In the genomic region with DNA sequence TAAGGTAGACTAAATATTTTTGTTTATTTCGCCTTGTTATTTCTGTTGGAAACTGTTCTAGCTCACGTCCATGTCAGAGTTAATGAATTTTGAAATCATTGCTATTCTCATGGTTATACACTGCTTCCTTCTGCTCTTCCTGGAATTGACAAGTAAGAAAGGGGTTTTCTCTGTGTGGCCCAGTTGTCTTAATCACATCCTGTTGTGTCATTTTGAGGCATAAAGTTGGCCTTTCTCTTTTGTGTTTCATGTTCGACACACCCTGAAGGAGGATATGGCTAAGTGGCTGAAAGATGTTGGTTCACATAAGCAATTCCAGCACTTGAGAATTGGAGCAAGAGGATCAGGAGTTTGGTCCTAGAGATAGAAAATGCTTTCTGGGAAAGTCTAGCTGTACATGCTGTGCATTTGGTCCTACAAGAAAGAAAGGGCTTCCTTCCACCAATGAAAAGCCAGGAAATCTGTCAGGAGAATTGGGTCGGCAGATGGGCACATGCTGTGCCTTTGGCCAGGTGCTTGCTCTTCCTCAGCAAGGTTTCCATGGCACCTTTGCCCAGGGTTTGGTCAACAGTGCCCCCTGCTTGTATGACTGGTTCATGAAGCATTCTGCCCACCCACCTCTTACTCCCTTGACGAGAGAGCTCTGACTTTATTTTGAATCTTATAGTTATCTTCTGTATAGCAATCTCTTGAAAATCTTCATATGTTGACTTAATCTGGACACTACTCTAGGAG, we compare ENCODE assay signal across 10 mouse cellular contexts. TPM values are rescaled to one million over a fixed set of nuclear protein-coding genes. Genes with fewer than 3 reads are reported as not detected.
DNase-seq lines count a peak whose midpoint lies in the region; ATAC-seq and TF ChIP-seq lines count a peak whose summit lies in the region.
"Had no signal": no experiment of that assay in that cellular context is flagged by ENCODE, and none has a peak within 500 bp of the region (broad histone marks: within the 10 kb centered on the region; RNA-seq: fewer than 3 reads in every experiment).

No protein-coding gene starts in this region.

- peak; percentile 15 for DNase-seq in adrenal gland, postnatal 25 days
- DNase-seq in adrenal gland, adult 8-10 months, result no peak
- peak; percentile 13 for DNase-seq in liver, adult 2 months (ENCODE audit: extremely low read depth, low read depth, low spot score)
- DNase-seq in cerebellum, postnatal 10 days, result peak; percentile 96
- DNase-seq in lung, postnatal 36 days, result peak; percentile 35
- DNase-seq in gastrocnemius, postnatal 14 days, result no peak
- no peak for DNase-seq in left cerebral cortex, adult 9 months (ENCODE audit: low spot score in 2 of 2)

- TF ChIP-seq POLR2A in liver, adult 2 months (IDR thresholded peaks at IDR 0.05; ENCODE audit: extremely low read depth, insufficient read depth, low read length), result no peak

- no peak overlapping the region for H3K9ac ChIP-seq in liver, adult 2 months (ENCODE audit: low read depth, low read length)
- H3K9ac ChIP-seq in liver, embryonic 12.5 days, result no peak overlapping the region

- H3K36me3 ChIP-seq in liver, adult 2 months (ENCODE audit: control insufficient read depth, insufficient read depth, low read length), result 0 out of 2 replicates have a peak, but pooled peaks cover 3% of the 10 kb centered on the region
- no peaks in the 10 kb centered on the region for H3K36me3 ChIP-seq in liver, embryonic 12.5 days

- H3K4me1 ChIP-seq in liver, adult 2 months (ENCODE audit: control insufficient read depth, insufficient read depth, low read length), result no peaks in the 10 kb centered on the region
- no peaks in the 10 kb centered on the region for H3K4me1 ChIP-seq in liver, embryonic 12.5 days

- no peaks in the 10 kb centered on the region for H3K27me3 ChIP-seq in liver, adult 2 months (ENCODE audit: control insufficient read depth, insufficient read depth, low read length)
- no peaks in the 10 kb centered on the region for H3K27me3 ChIP-seq in liver, embryonic 12.5 days (replicated peaks)

- peak; percentile 47 for TF ChIP-seq CTCF in liver, adult 2 months (IDR thresholded peaks at IDR 0.05; ENCODE audit: low read depth, low read length)

- no peaks in the 10 kb centered on the region for H3K79me2 ChIP-seq in liver, adult 2 months (ENCODE audit: control insufficient read depth, insufficient read depth, low read length)

- no peaks in the 10 kb centered on the region for H3K9me3 ChIP-seq in liver, embryonic 12.5 days (replicated peaks)

- no peak overlapping the region for H3K4me3 ChIP-seq in liver, adult 2 months (ENCODE audit: insufficient read depth, low read depth, low read length)
- no peak overlapping the region for H3K4me3 ChIP-seq in liver, embryonic 12.5 days

- intact Hi-C loops in gastrocnemius, postnatal 14 days (cut with DNase I; ENCODE audit: low total_unique reads), result no loop called here

- no peak overlapping the region for H3K27ac ChIP-seq in liver, adult 2 months (replicated peaks; ENCODE audit: insufficient read depth, low read depth, low read length)
- H3K27ac ChIP-seq in liver, embryonic 12.5 days, result no peak overlapping the region
- H3K27ac ChIP-seq: macrophage had no signal

- no peak overlapping the region for H3K4me2 ChIP-seq in liver, embryonic 12.5 days

- ATAC-seq in liver, embryonic 12.5 days, result no peak
- ATAC-seq: activated CD4-positive, CD25-positive, alpha-beta regulatory T cell, adult 4 months had no signal

- 65% methylated on average over 5 of the region's 5 CpGs for WGBS in liver, adult 2 months
- 48% methylated on average over 5 of the region's 5 CpGs for WGBS in liver, embryonic 12.5 days (ENCODE audit: insufficient replicate concordance)

RNA-seq across cellular contexts. Expression of gene Upp1, which starts 8.6 kb away (rescaled TPM):
- 7.9 and 9.1 TPM in 2 replicates for total RNA-seq in adrenal gland, postnatal 25 days (2021)
- 10 to 100 TPM in 1 of 4 experiments, 1 to 10 TPM in 3; 8.0 to 10.3 (median 9.1) TPM for total RNA-seq in adrenal gland, adult 8-10 months (2022)
- 5.1 and 5.6 TPM in 2 replicates for total RNA-seq in liver, adult 2 months (2014; rRNA removed)
- 2.1 and 3.2 TPM in 2 replicates for polyA plus RNA-seq in liver, adult 2 months (2012; rRNA removed)
- 2.2 and 3.0 TPM in 2 replicates for polyA plus RNA-seq in liver, embryonic 12.5 days (2016; fragmentation: Nextera tagmentation; extraction: Ambion mirVana)
- total RNA-seq in gastrocnemius, postnatal 14 days (2021), result 1 to 10 TPM; 1.1 to 1.3 TPM
- polyA plus RNA-seq: macrophage had no signal

Comparison
In these comparisons a context has a peak if more than half of its experiments do, and no peak if none do; other contexts are left out.
1. DNase-seq: peak in adrenal gland, postnatal 25 days (single experiment), liver, adult 2 months (single experiment), cerebellum, postnatal 10 days (2 of 2) and lung, postnatal 36 days (single experiment); none in adrenal gland, adult 8-10 months (single experiment), gastrocnemius, postnatal 14 days (single experiment) and left cerebral cortex, adult 9 months (0 of 2).